Mouse (Mus musculus) stomach, embryonic 15.5 days (tissue): Measurements from ENCODE around the gene Rpa2. TPM values are rescaled to one million over a fixed set of nuclear protein-coding genes. Genes with fewer than 3 reads are reported as not detected.
"Not testable (repeated sequence)": the region's sequence is repeated elsewhere in the genome, so short reads cannot be mapped to it uniquely, and the experiment has no call there.

Experiments used
- ATAC-seq: fragments of 200-750 bp; cut with Nextera tagmentation; 2 replicates; pipeline ENCODE4 v1.8.0; 2017; ENCODE audit warnings: low read depth, moderate number of reproducible peaks, moderate TSS enrichment; ENCODE audit not compliant: insufficient read depth, low FRiP score
- H3K27ac ChIP-seq: fragments of 300-500 bp; sonication (generic); 2 replicates; pipeline ENCODE4 v1.5.1; 2015; ENCODE audit warnings: mild to moderate bottlenecking, inconsistent platforms
- H3K27me3 ChIP-seq: fragments of 300-500 bp; sonication (generic); replicated peaks from 2 replicates; pipeline ENCODE4 v1.6.1; 2015; ENCODE audit warnings: inconsistent platforms
- H3K36me3 ChIP-seq: fragments of 300-500 bp; sonication (generic); 2 replicates; pipeline ENCODE4 v1.6.1; 2015; ENCODE audit warnings: inconsistent platforms
- H3K4me1 ChIP-seq: fragments of 300-500 bp; sonication (generic); 2 replicates; pipeline ENCODE4 v1.6.1; 2015; ENCODE audit warnings: inconsistent platforms
- H3K4me2 ChIP-seq: fragments of 300-500 bp; sonication (generic); 2 replicates; pipeline ENCODE4 v1.6.1; 2015; ENCODE audit warnings: mild to moderate bottlenecking, inconsistent platforms
- H3K4me3 ChIP-seq: fragments of 300-500 bp; sonication (generic); replicated peaks from 2 replicates; pipeline ENCODE4 v1.5.1; 2015; ENCODE audit warnings: inconsistent platforms
- H3K9ac ChIP-seq: fragments of 300-500 bp; sonication (generic); 2 replicates; pipeline ENCODE4 v1.6.1; 2015; ENCODE audit warnings: inconsistent platforms
- H3K9me3 ChIP-seq: fragments of 300-500 bp; sonication (generic); 2 replicates; pipeline ENCODE4 v1.6.1; 2016; ENCODE audit warnings: inconsistent platforms
- WGBS: fragments of 180-500 bp; shearing (Covaris S2); methylation state at CpG from one replicate; pipeline ENCODE4 v1.1.7; 2015; 5-methylcytosine and 5-hydroxymethylcytosine counted together
- polyA plus RNA-seq: library from polyadenylated mRNA; unstranded; fragments of >200 nt; fragmentation: Nextera tagmentation; extraction: Ambion mirVana; gene quantifications from 2 replicates; pipeline ENCODE4 v1.2.1, GENCODE M21; 2015

The Rpa2 gene
- 87.0 and 89.5 TPM in 2 replicates for polyA plus RNA-seq

- H3K9ac ChIP-seq, result peak within 1 kb of the TSS; percentile 62
- H3K4me3 ChIP-seq, result peak within 1 kb of the TSS; percentile 93
- H3K4me1 ChIP-seq, result peaks cover 7% of the 10 kb centered on the region; the same call in 1 of the 2 replicates
- H3K4me2 ChIP-seq, result peak within 1 kb of the TSS; percentile 75
- H3K36me3 ChIP-seq, result peaks cover 21% of the 10 kb centered on the region
- under 1% methylated on average over 71 of the region's 71 CpGs for WGBS
- peak; percentile 95 for ATAC-seq
- peak within 1 kb of the TSS; percentile 76 for H3K27ac ChIP-seq
- no peaks in the 10 kb centered on the region for H3K27me3 ChIP-seq
- no peaks in the 10 kb centered on the region for H3K9me3 ChIP-seq
These were observed at the start of gene Rpa2 for GRCm38 (mm10) chr4:132767914-132768876. Gene Rpa2, plus strand, starts transcription at chr4:132768332.

GRCm38 (mm10) chr4:132728233-132728632 is 39.9 kb upstream of the Rpa2 start:
- WGBS, result 86% methylated on average over 8 of the region's 8 CpGs
- Histone ChIP-seq H3K9me3 (no peaks in the 10 kb centered on the region), H3K4me1 (peaks cover 8% of the 10 kb centered on the region; the same call in 1 of the 2 replicates), H3K4me2 (no peak overlapping the region), H3K27me3 (no peaks in the 10 kb centered on the region), H3K36me3 (no peaks in the 10 kb centered on the region), H3K4me3 (no peak overlapping the region), H3K27ac (no peak overlapping the region), H3K9ac (no peak overlapping the region)
- no peak for ATAC-seq

GRCm38 (mm10) chr4:132731616-132732015 is 36.5 kb upstream of the Rpa2 start:
- Histone ChIP-seq H3K36me3 (no peaks in the 10 kb centered on the region), H3K27me3 (no peaks in the 10 kb centered on the region), H3K4me2 (peak overlapping the region; percentile 88), H3K4me1 (peaks cover 8% of the 10 kb centered on the region; the same call in 1 of the 2 replicates), H3K4me3 (peak overlapping the region; percentile 63), H3K9me3 (no peaks in the 10 kb centered on the region), H3K9ac (peak overlapping the region; percentile 20; the same call in 1 of the 2 replicates), H3K27ac (no peak overlapping the region)
- 47% methylated on average over 12 of the region's 12 CpGs for WGBS
- no peak for ATAC-seq

- H3K4me2 ChIP-seq, result peak within 1 kb of the TSS; percentile 88
- no peaks in the 10 kb centered on the region for H3K27me3 ChIP-seq
- ATAC-seq, result peak; percentile 94
- H3K36me3 ChIP-seq, result no peaks in the 10 kb centered on the region
- H3K9me3 ChIP-seq, result no peaks in the 10 kb centered on the region
- H3K9ac ChIP-seq, result peak within 1 kb of the TSS; percentile 20
- H3K4me3 ChIP-seq, result peak within 1 kb of the TSS; percentile 63
- H3K4me1 ChIP-seq, result peaks cover 8% of the 10 kb centered on the region; the same call in 1 of the 2 replicates
- 1% methylated on average over 34 of the region's 34 CpGs for WGBS
- H3K27ac ChIP-seq, result peak within 1 kb of the TSS; percentile 31; the same call in 1 of the 2 replicates
These were observed 35.9 kb upstream of the Rpa2 start, which contains the start of gene Xkr8 for GRCm38 (mm10) chr4:132732148-132732684. Gene Xkr8, minus strand, starts transcription at chr4:132732546.

GRCm38 (mm10) chr4:132733071-132733770 is 34.9 kb upstream of the Rpa2 start:
- Histone ChIP-seq H3K4me3 (no peak overlapping the region), H3K4me1 (peaks cover 8% of the 10 kb centered on the region; the same call in 1 of the 2 replicates), H3K27ac (peak overlapping the region; percentile 31; the same call in 1 of the 2 replicates), H3K4me2 (peak overlapping the region; percentile 88; the same call in 1 of the 2 replicates), H3K27me3 (no peaks in the 10 kb centered on the region), H3K9me3 (no peaks in the 10 kb centered on the region), H3K36me3 (no peaks in the 10 kb centered on the region), H3K9ac (no peak overlapping the region)
- 89% methylated on average over 25 of the region's 25 CpGs for WGBS
- ATAC-seq, result no peak

GRCm38 (mm10) chr4:132734766-132735165 is 33.4 kb upstream of the Rpa2 start:
- WGBS, result 90% methylated on average over 2 of the region's 2 CpGs

GRCm38 (mm10) chr4:132735389-132735788 is 32.7 kb upstream of the Rpa2 start:
- H3K9ac ChIP-seq, result no peak overlapping the region
- H3K4me3 ChIP-seq, result no peak overlapping the region
- H3K9me3 ChIP-seq, result no peaks in the 10 kb centered on the region
- H3K36me3 ChIP-seq, result no peaks in the 10 kb centered on the region
- peaks cover 8% of the 10 kb centered on the region; the same call in 1 of the 2 replicates for H3K4me1 ChIP-seq
- H3K27me3 ChIP-seq, result no peaks in the 10 kb centered on the region
- H3K27ac ChIP-seq, result no peak overlapping the region
- 82% methylated on average over 2 of the region's 2 CpGs for WGBS
- ATAC-seq, result no peak
- H3K4me2 ChIP-seq, result no peak overlapping the region

More at GRCm38 (mm10) chr4:132734766-132735165, 33.4 kb upstream of the Rpa2 start:
- Histone ChIP-seq H3K4me3 (no peak overlapping the region), H3K27me3 (no peaks in the 10 kb centered on the region), H3K9me3 (no peaks in the 10 kb centered on the region), H3K27ac (no peak overlapping the region), H3K4me1 (peaks cover 8% of the 10 kb centered on the region; the same call in 1 of the 2 replicates), H3K36me3 (no peaks in the 10 kb centered on the region), H3K9ac (no peak overlapping the region), H3K4me2 (no peak overlapping the region)
- ATAC-seq, result no peak

GRCm38 (mm10) chr4:132735894-132736293 is 32.2 kb upstream of the Rpa2 start:
- Histone ChIP-seq H3K4me3 (no peak overlapping the region), H3K4me1 (peaks cover 8% of the 10 kb centered on the region; the same call in 1 of the 2 replicates), H3K9ac (no peak overlapping the region), H3K27me3 (no peaks in the 10 kb centered on the region), H3K9me3 (no peaks in the 10 kb centered on the region), H3K36me3 (no peaks in the 10 kb centered on the region), H3K4me2 (no peak overlapping the region), H3K27ac (no peak overlapping the region)
- WGBS, result 50% methylated on average over 3 of the region's 3 CpGs
- ATAC-seq, result no peak

GRCm38 (mm10) chr4:132737154-132737553 is 31.0 kb upstream of the Rpa2 start:
- not testable (repeated sequence) for H3K27ac ChIP-seq, H3K4me2 ChIP-seq, H3K4me3 ChIP-seq, H3K27me3 ChIP-seq, H3K36me3 ChIP-seq, H3K9ac ChIP-seq, H3K4me1 ChIP-seq, ATAC-seq, H3K9me3 ChIP-seq
- WGBS, result 89% methylated on average over 9 of the region's 9 CpGs

- H3K9ac ChIP-seq, result no peak overlapping the region
- ATAC-seq, result no peak
- 0 out of 2 replicates have a peak, but pooled peaks cover 8% of the 10 kb centered on the region for H3K4me1 ChIP-seq
- H3K27me3 ChIP-seq, result no peaks in the 10 kb centered on the region
- no peaks in the 10 kb centered on the region for H3K9me3 ChIP-seq
- H3K27ac ChIP-seq, result no peak overlapping the region
- H3K4me2 ChIP-seq, result no peak overlapping the region
- no peak overlapping the region for H3K4me3 ChIP-seq
- no peaks in the 10 kb centered on the region for H3K36me3 ChIP-seq
- 86% methylated on average over 7 of the region's 7 CpGs for WGBS
These were observed 26.6 kb upstream of the Rpa2 start for GRCm38 (mm10) chr4:132741491-132741890.
